Mouse (Mus musculus): Measurements from ENCODE around the gene Gm20388. TPM values are rescaled to one million over a fixed set of nuclear protein-coding genes. Genes with fewer than 3 reads are reported as not detected.

Gene Gm20388
- polyA plus RNA-seq, 1 experiment from 2014 or later: not detected

GRCm38 (mm10) chr8:122698254-122698768 is 2787.7 kb downstream of the Gm20388 start:
- H3K27me3 ChIP-seq: no peaks in the 10 kb centered on the region; the same call in 1 of the 2 replicates
- WGBS: 86% methylated on average over 5 of the region's 5 CpGs
- no peak for ATAC-seq (ENCODE audit: insufficient number of reproducible peaks, insufficient read depth, low FRiP score, low TSS enrichment, low read depth)
- no peaks in the 10 kb centered on the region for H3K36me3 ChIP-seq
- H3K4me3 ChIP-seq: no peak overlapping the region
- H3K27ac ChIP-seq: no peak overlapping the region
- H3K9ac ChIP-seq: no peak overlapping the region
- peak overlapping the region; percentile 9; the same call in 1 of the 2 replicates for H3K4me2 ChIP-seq
- H3K4me1 ChIP-seq: 0 out of 2 replicates have a peak, but pooled peaks cover 3% of the 10 kb centered on the region
- H3K9me3 ChIP-seq: no peaks in the 10 kb centered on the region

GRCm38 (mm10) chr8:122699005-122699492 is 2788.4 kb downstream of the Gm20388 start, which contains the start of gene Cbfa2t3:
TSS of gene Cbfa2t3 (minus strand) at chr8:122699109.
- no peaks in the 10 kb centered on the region for H3K36me3 ChIP-seq
- no peak within 1 kb of the TSS for H3K9ac ChIP-seq
- H3K9me3 ChIP-seq: no peaks in the 10 kb centered on the region
- WGBS: 50% methylated on average over 13 of the region's 13 CpGs
- 0 out of 2 replicates have a peak, but pooled peaks cover 3% of the 10 kb centered on the region for H3K4me1 ChIP-seq
- H3K27me3 ChIP-seq: peaks cover under 1% of the 10 kb centered on the region; the same call in 1 of the 2 replicates
- peak within 1 kb of the TSS; percentile 9; the same call in 1 of the 2 replicates for H3K4me2 ChIP-seq
- H3K27ac ChIP-seq: no peak within 1 kb of the TSS
- H3K4me3 ChIP-seq: no peak within 1 kb of the TSS
- no peak for ATAC-seq (ENCODE audit: insufficient number of reproducible peaks, insufficient read depth, low FRiP score, low TSS enrichment, low read depth)

GRCm38 (mm10) chr8:122700628-122701027 is 2790.0 kb downstream of the Gm20388 start:
- Histone ChIP-seq H3K4me2 (no peak overlapping the region), H3K36me3 (no peaks in the 10 kb centered on the region), H3K4me3 (no peak overlapping the region), H3K9me3 (no peaks in the 10 kb centered on the region), H3K9ac (no peak overlapping the region), H3K27me3 (peaks cover 4% of the 10 kb centered on the region; the same call in 1 of the 2 replicates), H3K4me1 (0 out of 2 replicates have a peak, but pooled peaks cover 3% of the 10 kb centered on the region), H3K27ac (no peak overlapping the region)
- WGBS: 61% methylated on average over 13 of the region's 13 CpGs
- ATAC-seq (ENCODE audit: insufficient number of reproducible peaks, insufficient read depth, low FRiP score, low TSS enrichment, low read depth): no peak

GRCm38 (mm10) chr8:122701441-122702185 is 2791.0 kb downstream of the Gm20388 start:
- 83% methylated on average over 12 of the region's 12 CpGs for WGBS
- ATAC-seq (ENCODE audit: insufficient number of reproducible peaks, insufficient read depth, low FRiP score, low TSS enrichment, low read depth): no peak
- no peak overlapping the region for H3K4me3 ChIP-seq
- H3K9me3 ChIP-seq: no peaks in the 10 kb centered on the region
- peaks cover 8% of the 10 kb centered on the region for H3K27me3 ChIP-seq
- no peak overlapping the region for H3K4me2 ChIP-seq
- H3K36me3 ChIP-seq: no peaks in the 10 kb centered on the region
- H3K4me1 ChIP-seq: 0 out of 2 replicates have a peak, but pooled peaks cover 3% of the 10 kb centered on the region
- no peak overlapping the region for H3K27ac ChIP-seq
- H3K9ac ChIP-seq: no peak overlapping the region

GRCm38 (mm10) chr8:122702301-122702941 is 2791.8 kb downstream of the Gm20388 start:
- Histone ChIP-seq H3K36me3 (no peaks in the 10 kb centered on the region), H3K9me3 (no peaks in the 10 kb centered on the region), H3K27ac (no peak overlapping the region), H3K27me3 (peaks cover 8% of the 10 kb centered on the region), H3K9ac (no peak overlapping the region), H3K4me1 (0 out of 2 replicates have a peak, but pooled peaks cover 3% of the 10 kb centered on the region), H3K4me2 (no peak overlapping the region), H3K4me3 (no peak overlapping the region)
- ATAC-seq (ENCODE audit: insufficient number of reproducible peaks, insufficient read depth, low FRiP score, low TSS enrichment, low read depth): no peak
- WGBS: 53% methylated on average over 10 of the region's 10 CpGs

GRCm38 (mm10) chr8:122702957-122703356 is 2792.3 kb downstream of the Gm20388 start:
- H3K4me1 ChIP-seq: 0 out of 2 replicates have a peak, but pooled peaks cover 3% of the 10 kb centered on the region
- no peak overlapping the region for H3K27ac ChIP-seq
- no peaks in the 10 kb centered on the region for H3K36me3 ChIP-seq
- ATAC-seq (ENCODE audit: insufficient number of reproducible peaks, insufficient read depth, low FRiP score, low TSS enrichment, low read depth): no peak
- H3K27me3 ChIP-seq: peaks cover 8% of the 10 kb centered on the region
- no peaks in the 10 kb centered on the region for H3K9me3 ChIP-seq
- H3K4me3 ChIP-seq: no peak overlapping the region
- no peak overlapping the region for H3K9ac ChIP-seq
- no peak overlapping the region for H3K4me2 ChIP-seq
- WGBS: 83% methylated on average over 6 of the region's 6 CpGs

GRCm38 (mm10) chr8:122704612-122705011 is 2794.0 kb downstream of the Gm20388 start:
- Histone ChIP-seq H3K4me2 (no peak overlapping the region), H3K9me3 (no peaks in the 10 kb centered on the region), H3K27ac (no peak overlapping the region), H3K27me3 (peaks cover 8% of the 10 kb centered on the region), H3K9ac (no peak overlapping the region), H3K4me1 (peaks cover 4% of the 10 kb centered on the region; the same call in 1 of the 2 replicates), H3K4me3 (no peak overlapping the region), H3K36me3 (no peaks in the 10 kb centered on the region)
- no peak for ATAC-seq (ENCODE audit: insufficient number of reproducible peaks, insufficient read depth, low FRiP score, low TSS enrichment, low read depth)
- WGBS: 54% methylated on average over 3 of the region's 3 CpGs

GRCm38 (mm10) chr8:122705901-122706561 is 2795.4 kb downstream of the Gm20388 start:
- no peak overlapping the region for H3K4me2 ChIP-seq
- H3K36me3 ChIP-seq: no peaks in the 10 kb centered on the region
- no peak overlapping the region for H3K4me3 ChIP-seq
- H3K27ac ChIP-seq: no peak overlapping the region
- ATAC-seq (ENCODE audit: insufficient number of reproducible peaks, insufficient read depth, low FRiP score, low TSS enrichment, low read depth): no peak
- H3K9ac ChIP-seq: no peak overlapping the region
- 61% methylated on average over 12 of the region's 12 CpGs for WGBS
- H3K4me1 ChIP-seq: peaks cover 7% of the 10 kb centered on the region; the same call in 1 of the 2 replicates
- H3K9me3 ChIP-seq: no peaks in the 10 kb centered on the region
- peaks cover 8% of the 10 kb centered on the region for H3K27me3 ChIP-seq

- Histone ChIP-seq H3K4me3 (no peak overlapping the region), H3K9ac (no peak overlapping the region), H3K36me3 (no peaks in the 10 kb centered on the region), H3K9me3 (no peaks in the 10 kb centered on the region), H3K4me2 (no peak overlapping the region), H3K27ac (no peak overlapping the region), H3K4me1 (peaks cover 7% of the 10 kb centered on the region; the same call in 1 of the 2 replicates), H3K27me3 (peaks cover 8% of the 10 kb centered on the region)
- no peak for ATAC-seq (ENCODE audit: insufficient number of reproducible peaks, insufficient read depth, low FRiP score, low TSS enrichment, low read depth)
- 59% methylated on average over 4 of the region's 4 CpGs for WGBS
Measured at GRCm38 (mm10) chr8:122707184-122707583, 2796.5 kb downstream of the Gm20388 start.

GRCm38 (mm10) chr8:122709340-122710111 is 2798.9 kb downstream of the Gm20388 start:
- Histone ChIP-seq H3K4me3 (no peak overlapping the region), H3K36me3 (no peaks in the 10 kb centered on the region), H3K4me1 (peaks cover 7% of the 10 kb centered on the region; the same call in 1 of the 2 replicates), H3K4me2 (no peak overlapping the region), H3K9ac (no peak overlapping the region), H3K27me3 (peaks cover 4% of the 10 kb centered on the region), H3K27ac (no peak overlapping the region), H3K9me3 (no peaks in the 10 kb centered on the region)
- WGBS: 40% methylated on average over 26 of the region's 26 CpGs
- ATAC-seq (ENCODE audit: insufficient number of reproducible peaks, insufficient read depth, low FRiP score, low TSS enrichment, low read depth): no peak
